Mouse (Mus musculus): ENCODE measurements around the gene Snrpc. TPM values are rescaled to one million over a fixed set of nuclear protein-coding genes. Genes with fewer than 3 reads are reported as not detected.
A peak's percentile ranks its signal among the peaks of the same experiment; 100 is the strongest.

The Snrpc gene
- polyA plus RNA-seq, 1 experiment from 2014 or later, result 219 TPM

- H3K4me1 ChIP-seq, result peaks cover 20% of the 10 kb centered on the region
These were observed 33.9 kb downstream of the Snrpc start for GRCm38 (mm10) chr17:27871851-27872250.

GRCm38 (mm10) chr17:27873583-27873982 lies 35.6 kb downstream of the Snrpc start:
- peaks cover 11% of the 10 kb centered on the region for H3K36me3 ChIP-seq
- no peaks in the 10 kb centered on the region for H3K9me3 ChIP-seq
- no peak overlapping the region for H3K4me2 ChIP-seq
- H3K4me3 ChIP-seq, result no peak overlapping the region
- no peak overlapping the region for H3K27ac ChIP-seq (replicated peaks)
- 71% methylated on average over 3 of the region's 3 CpGs for WGBS
- peaks cover 20% of the 10 kb centered on the region for H3K4me1 ChIP-seq
- no peak overlapping the region for H3K9ac ChIP-seq
- H3K27me3 ChIP-seq (replicated peaks), result no peaks in the 10 kb centered on the region
- no peak for ATAC-seq (ENCODE audit: extremely low read depth, insufficient number of reproducible peaks, low FRiP score, low TSS enrichment)

More at GRCm38 (mm10) chr17:27871851-27872250, 33.9 kb downstream of the Snrpc start:
- H3K9me3 ChIP-seq, result no peaks in the 10 kb centered on the region
- no peak overlapping the region for H3K9ac ChIP-seq
- H3K27me3 ChIP-seq (replicated peaks), result no peaks in the 10 kb centered on the region
- H3K4me3 ChIP-seq, result no peak overlapping the region
- no peak for ATAC-seq (ENCODE audit: extremely low read depth, insufficient number of reproducible peaks, low FRiP score, low TSS enrichment)
- WGBS, result 86% methylated on average over 3 of the region's 3 CpGs
- no peak overlapping the region for H3K4me2 ChIP-seq
- H3K27ac ChIP-seq (replicated peaks), result no peak overlapping the region
- peaks cover 6% of the 10 kb centered on the region for H3K36me3 ChIP-seq

- H3K27me3 ChIP-seq (replicated peaks), result no peaks in the 10 kb centered on the region
- no peak for ATAC-seq (ENCODE audit: extremely low read depth, insufficient number of reproducible peaks, low FRiP score, low TSS enrichment)
- H3K9ac ChIP-seq, result 0 out of 2 replicates have a peak overlapping the region, but pooled peaks have one; percentile 2
- peaks cover 20% of the 10 kb centered on the region for H3K4me1 ChIP-seq
- WGBS, result 40% methylated on average over 5 of the region's 5 CpGs
- H3K4me2 ChIP-seq, result no peak overlapping the region
- peaks cover 18% of the 10 kb centered on the region for H3K36me3 ChIP-seq
- no peak overlapping the region for H3K4me3 ChIP-seq
- H3K27ac ChIP-seq (replicated peaks), result no peak overlapping the region
- no peaks in the 10 kb centered on the region for H3K9me3 ChIP-seq
These were observed 36.6 kb downstream of the Snrpc start for GRCm38 (mm10) chr17:27874510-27874909.

- H3K27me3 ChIP-seq (replicated peaks), result no peaks in the 10 kb centered on the region
- WGBS, result 54% methylated on average over 11 of the region's 11 CpGs
- no peak overlapping the region for H3K4me3 ChIP-seq
- H3K4me1 ChIP-seq, result no peaks in the 10 kb centered on the region
- H3K27ac ChIP-seq (replicated peaks), result no peak overlapping the region
- H3K9ac ChIP-seq, result no peak overlapping the region
- no peak for ATAC-seq (ENCODE audit: extremely low read depth, insufficient number of reproducible peaks, low FRiP score, low TSS enrichment)
- no peak overlapping the region for H3K4me2 ChIP-seq
- no peaks in the 10 kb centered on the region for H3K9me3 ChIP-seq
- peaks cover 76% of the 10 kb centered on the region for H3K36me3 ChIP-seq
These were observed 43.6 kb downstream of the Snrpc start for GRCm38 (mm10) chr17:27881518-27881917.

- Histone ChIP-seq H3K27me3 (replicated peaks) (no peaks in the 10 kb centered on the region), H3K27ac (replicated peaks) (no peak overlapping the region), H3K36me3 (peaks cover 90% of the 10 kb centered on the region), H3K9ac (no peak overlapping the region), H3K9me3 (no peaks in the 10 kb centered on the region), H3K4me3 (no peak overlapping the region), H3K4me1 (no peaks in the 10 kb centered on the region), H3K4me2 (no peak overlapping the region)
- 84% methylated on average over 8 of the region's 8 CpGs for WGBS
- ATAC-seq (ENCODE audit: extremely low read depth, insufficient number of reproducible peaks, low FRiP score, low TSS enrichment), result no peak
These were observed 45.2 kb downstream of the Snrpc start for GRCm38 (mm10) chr17:27883129-27883528.

- WGBS, result 89% methylated on average over 6 of the region's 6 CpGs
- ATAC-seq (ENCODE audit: extremely low read depth, insufficient number of reproducible peaks, low FRiP score, low TSS enrichment), result no peak
- Histone ChIP-seq H3K36me3 (peaks cover 86% of the 10 kb centered on the region), H3K4me1 (no peaks in the 10 kb centered on the region), H3K27ac (replicated peaks) (no peak overlapping the region), H3K4me2 (no peak overlapping the region), H3K27me3 (replicated peaks) (no peaks in the 10 kb centered on the region), H3K9me3 (no peaks in the 10 kb centered on the region), H3K4me3 (no peak overlapping the region), H3K9ac (no peak overlapping the region)
These were observed 46.0 kb downstream of the Snrpc start for GRCm38 (mm10) chr17:27883994-27884393.

- H3K27ac ChIP-seq (replicated peaks), result no peak overlapping the region; the same call in 1 of the 2 replicates
These were observed 48.7 kb downstream of the Snrpc start for GRCm38 (mm10) chr17:27886499-27887210.

More at GRCm38 (mm10) chr17:27886499-27887210, 48.7 kb downstream of the Snrpc start:
- Histone ChIP-seq H3K9me3 (no peaks in the 10 kb centered on the region), H3K36me3 (peaks cover 82% of the 10 kb centered on the region), H3K9ac (no peak overlapping the region), H3K4me2 (no peak overlapping the region), H3K4me3 (no peak overlapping the region), H3K4me1 (no peaks in the 10 kb centered on the region), H3K27me3 (replicated peaks) (no peaks in the 10 kb centered on the region)
- ATAC-seq (ENCODE audit: extremely low read depth, insufficient number of reproducible peaks, low FRiP score, low TSS enrichment), result no peak
- WGBS, result 71% methylated on average over 19 of the region's 19 CpGs

Other genes with a start within 250 kb of the Snrpc start
- gene Nudt3, start 214.7 kb upstream of the Snrpc start, polyA plus RNA-seq (2015; fragmentation: Nextera tagmentation; extraction: Ambion mirVana), result 98.8 and 108 TPM in 2 replicates
- not detected in 2 replicates for gene RPS10-NUDT3, start 202.9 kb upstream of the Snrpc start, polyA plus RNA-seq (2015; fragmentation: Nextera tagmentation; extraction: Ambion mirVana)
- gene Rps10, start 201.5 kb upstream of the Snrpc start, polyA plus RNA-seq (2015; fragmentation: Nextera tagmentation; extraction: Ambion mirVana), result 600 and 606 TPM in 2 replicates
- gene Pacsin1, start 182.6 kb upstream of the Snrpc start, polyA plus RNA-seq (2015; fragmentation: Nextera tagmentation; extraction: Ambion mirVana), result 0.78 and 1.4 TPM in 2 replicates
- 0.15 and 0.18 TPM in 2 replicates for gene Spdef, start 109.2 kb upstream of the Snrpc start, polyA plus RNA-seq (2015; fragmentation: Nextera tagmentation; extraction: Ambion mirVana)
- gene D17Wsu92e, start 17.5 kb upstream of the Snrpc start, polyA plus RNA-seq (2015; fragmentation: Nextera tagmentation; extraction: Ambion mirVana), result 13.1 and 13.4 TPM in 2 replicates
- 3.1 TPM in 2 replicates for gene Uhrf1bp1, start 18.3 kb downstream of the Snrpc start, polyA plus RNA-seq (2015; fragmentation: Nextera tagmentation; extraction: Ambion mirVana)
- 7.7 and 8.2 TPM in 2 replicates for gene Anks1, start 71.2 kb downstream of the Snrpc start, polyA plus RNA-seq (2015; fragmentation: Nextera tagmentation; extraction: Ambion mirVana)
- 44.1 and 46.1 TPM in 2 replicates for gene Taf11, start 71.7 kb downstream of the Snrpc start, polyA plus RNA-seq (2015; fragmentation: Nextera tagmentation; extraction: Ambion mirVana)
- gene Tcp11, start 242.5 kb downstream of the Snrpc start, polyA plus RNA-seq (2015; fragmentation: Nextera tagmentation; extraction: Ambion mirVana), result 0.49 and 0.55 TPM in 2 replicates

All from heart, embryonic 13.5 days (tissue).